Mouse (Mus musculus) thymus, postnatal 0 days (tissue): ENCODE measurements around the gene Dpf3. TPM values are rescaled to one million over a fixed set of nuclear protein-coding genes. Genes with fewer than 3 reads are reported as not detected.

Source experiments
- DNase-seq: peaks from one replicate; pipeline ENCODE4 v3.0.0-alpha.2; 2015; ENCODE audit warnings: low spot score
- polyA plus RNA-seq: library from polyadenylated mRNA; unstranded; fragments of >200 nt; fragmentation: Nextera tagmentation; extraction: Ambion mirVana; gene quantifications from 2 replicates; pipeline ENCODE4 v1.2.1, GENCODE M21; 2015

The Dpf3 gene
- polyA plus RNA-seq, 1 experiment from 2014 or later = 1.1 TPM

- DNase-seq = no peak
Observed at GRCm38 (mm10) chr12:83342035-83342874, 145.3 kb downstream of the Dpf3 start.

- DNase-seq = no peak
Observed at GRCm38 (mm10) chr12:83340960-83341359, 146.6 kb downstream of the Dpf3 start.

- DNase-seq = no peak
Observed at GRCm38 (mm10) chr12:83338345-83338744, 149.2 kb downstream of the Dpf3 start.

GRCm38 (mm10) chr12:83337776-83338149 lies 149.8 kb downstream of the Dpf3 start:
- DNase-seq = no peak

GRCm38 (mm10) chr12:83337077-83337775 lies 150.3 kb downstream of the Dpf3 start:
- no peak for DNase-seq

- no peak for DNase-seq
Observed at GRCm38 (mm10) chr12:83330056-83330455, 157.5 kb downstream of the Dpf3 start.

- no peak for DNase-seq
Observed at GRCm38 (mm10) chr12:83328899-83329298, 158.6 kb downstream of the Dpf3 start.

- DNase-seq = no peak
Observed at GRCm38 (mm10) chr12:83328491-83328890, 159.0 kb downstream of the Dpf3 start.

GRCm38 (mm10) chr12:83327451-83327850 lies 160.1 kb downstream of the Dpf3 start:
- no peak for DNase-seq

- DNase-seq = no peak
Observed at GRCm38 (mm10) chr12:83320725-83321124, 166.8 kb downstream of the Dpf3 start.

- DNase-seq = no peak
Observed at GRCm38 (mm10) chr12:83317646-83318443, 169.7 kb downstream of the Dpf3 start.

- no peak for DNase-seq
Observed at GRCm38 (mm10) chr12:83314666-83315065, 172.8 kb downstream of the Dpf3 start.

GRCm38 (mm10) chr12:83312818-83313217 lies 174.7 kb downstream of the Dpf3 start:
- no peak for DNase-seq

GRCm38 (mm10) chr12:83310567-83310966 lies 176.9 kb downstream of the Dpf3 start:
- DNase-seq = no peak

GRCm38 (mm10) chr12:83309031-83309804 lies 178.3 kb downstream of the Dpf3 start:
- no peak for DNase-seq

GRCm38 (mm10) chr12:83308627-83309026 lies 178.9 kb downstream of the Dpf3 start:
- DNase-seq = no peak

- no peak for DNase-seq
Observed at GRCm38 (mm10) chr12:83303221-83303620, 184.3 kb downstream of the Dpf3 start.

GRCm38 (mm10) chr12:83302320-83303153 lies 185.0 kb downstream of the Dpf3 start:
- no peak for DNase-seq

GRCm38 (mm10) chr12:83301616-83302319 lies 185.7 kb downstream of the Dpf3 start:
- no peak for DNase-seq
